Mouse (Mus musculus) kidney, adult 2 months (tissue): ENCODE data around the gene Csnk2a1.

Source experiments
- CTCF ChIP-seq: fragments of 200-500 bp; conservative IDR thresholded peaks from 2 replicates; pipeline ENCODE4 v1.5.1; 2011; ENCODE audit warnings: low read depth, mild to moderate bottlenecking, control low read depth, low read length, moderate library complexity, mixed read lengths; ENCODE audit not compliant: insufficient read depth, insufficient read length
- POLR2A ChIP-seq: fragments of 200-500 bp; IDR thresholded peaks from one replicate; pipeline ENCODE4 v1.6.1; 2011; ENCODE audit warnings: low read depth, low read length, control low read depth

- TF ChIP-seq CTCF = no peak
- TF ChIP-seq POLR2A = no peak
Measured at GRCm38 (mm10) chr2:152192591-152193345, 33.9 kb upstream of the Csnk2a1 start.
